Mouse (Mus musculus): ENCODE measurements at regions not wholly inside any gene's neighbourhood (a gene's known extent, or its start where the extent isn't known, plus 50 kb on each side); places are given as distances from the start of the nearest gene placed in this dataset.

GRCm38 (mm10) chr2:134126988-134127387 is 427.2 kb downstream of the Hao1 start:
- no peak for ATAC-seq (ENCODE audit: low read depth)
- no peaks in the 10 kb centered on the region for H3K27me3 ChIP-seq (ENCODE audit: control insufficient read depth, insufficient read depth, low read depth, low read length)
- H3K36me3 ChIP-seq (ENCODE audit: control insufficient read depth, insufficient read depth, low read length), result no peaks in the 10 kb centered on the region
- no peaks in the 10 kb centered on the region for H3K4me1 ChIP-seq (replicated peaks; ENCODE audit: control insufficient read depth, insufficient read depth, low read length)
- H3K4me2 ChIP-seq (ENCODE audit: low read depth, low read length), result no peak overlapping the region
- 74% methylated on average over 1 of the region's 1 CpGs for WGBS
- no peak overlapping the region for H3K9ac ChIP-seq (ENCODE audit: low read length)
- H3K4me3 ChIP-seq (ENCODE audit: low read length), result no peak overlapping the region
- H3K27ac ChIP-seq (ENCODE audit: low read length), result no peak overlapping the region
- H3K9me3 ChIP-seq (ENCODE audit: control insufficient read depth, low read length), result no peaks in the 10 kb centered on the region

- Histone ChIP-seq H3K36me3 (ENCODE audit: control insufficient read depth, insufficient read depth, low read length) (no peaks in the 10 kb centered on the region), H3K4me1 (replicated peaks; ENCODE audit: control insufficient read depth, insufficient read depth, low read length) (no peaks in the 10 kb centered on the region), H3K9me3 (ENCODE audit: control insufficient read depth, low read length) (no peaks in the 10 kb centered on the region), H3K4me3 (ENCODE audit: low read length) (no peak overlapping the region), H3K4me2 (ENCODE audit: low read depth, low read length) (no peak overlapping the region), H3K27ac (ENCODE audit: low read length) (no peak overlapping the region), H3K9ac (ENCODE audit: low read length) (no peak overlapping the region), H3K27me3 (ENCODE audit: control insufficient read depth, insufficient read depth, low read depth, low read length) (no peaks in the 10 kb centered on the region)
- ATAC-seq (ENCODE audit: low read depth), result no peak
Measured at GRCm38 (mm10) chr2:134107286-134107685, 446.9 kb downstream of the Hao1 start.

- no peaks in the 10 kb centered on the region for H3K27me3 ChIP-seq (ENCODE audit: control insufficient read depth, insufficient read depth, low read depth, low read length)
- ATAC-seq (ENCODE audit: low read depth), result no peak
- WGBS, result 57% methylated on average over 2 of the region's 2 CpGs
- H3K36me3 ChIP-seq (ENCODE audit: control insufficient read depth, insufficient read depth, low read length), result no peaks in the 10 kb centered on the region
- no peaks in the 10 kb centered on the region for H3K4me1 ChIP-seq (replicated peaks; ENCODE audit: control insufficient read depth, insufficient read depth, low read length)
- H3K4me3 ChIP-seq (ENCODE audit: low read length), result no peak overlapping the region
- no peak overlapping the region for H3K9ac ChIP-seq (ENCODE audit: low read length)
- H3K9me3 ChIP-seq (ENCODE audit: control insufficient read depth, low read length), result no peaks in the 10 kb centered on the region
- H3K4me2 ChIP-seq (ENCODE audit: low read depth, low read length), result no peak overlapping the region
- H3K27ac ChIP-seq (ENCODE audit: low read length), result no peak overlapping the region
Measured at GRCm38 (mm10) chr2:134088374-134088773, 465.8 kb downstream of the Hao1 start.

DNA sequence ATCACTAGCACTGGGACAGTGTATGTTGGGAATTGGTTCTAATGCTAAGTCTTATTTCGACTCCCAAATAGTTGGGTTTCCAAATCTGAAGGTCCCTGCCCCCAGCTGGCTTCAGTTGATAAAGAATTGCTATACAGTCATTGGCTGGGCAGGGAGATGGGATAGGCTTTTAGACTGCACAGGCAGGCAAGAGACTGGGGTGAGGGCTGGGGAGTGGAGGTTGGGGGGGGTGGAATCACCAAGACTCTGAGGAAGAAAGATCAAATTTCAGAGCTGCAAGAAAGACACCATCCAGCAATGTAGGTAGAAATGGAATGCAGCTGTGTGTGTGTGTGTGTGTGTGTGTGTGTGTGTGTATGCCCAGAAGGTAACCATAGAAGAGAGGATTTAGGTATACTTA is 474.0 kb downstream of the Hao1 start:
- no peak overlapping the region for H3K4me3 ChIP-seq (ENCODE audit: low read length)
- H3K27me3 ChIP-seq (ENCODE audit: control insufficient read depth, insufficient read depth, low read depth, low read length), result no peaks in the 10 kb centered on the region
- H3K4me2 ChIP-seq (ENCODE audit: low read depth, low read length), result no peak overlapping the region
- 66% methylated on average over 1 of the region's 1 CpGs for WGBS
- H3K4me1 ChIP-seq (replicated peaks; ENCODE audit: control insufficient read depth, insufficient read depth, low read length), result no peaks in the 10 kb centered on the region
- no peak for ATAC-seq (ENCODE audit: low read depth)
- H3K9me3 ChIP-seq (ENCODE audit: control insufficient read depth, low read length), result no peaks in the 10 kb centered on the region
- H3K9ac ChIP-seq (ENCODE audit: low read length), result no peak overlapping the region
- no peak overlapping the region for H3K27ac ChIP-seq (ENCODE audit: low read length)
- no peaks in the 10 kb centered on the region for H3K36me3 ChIP-seq (ENCODE audit: control insufficient read depth, insufficient read depth, low read length)

GRCm38 (mm10) chr2:134077953-134078352 is 476.2 kb downstream of the Hao1 start:
- no peak overlapping the region for H3K27ac ChIP-seq (ENCODE audit: low read length)
- no peaks in the 10 kb centered on the region for H3K9me3 ChIP-seq (ENCODE audit: control insufficient read depth, low read length)
- H3K27me3 ChIP-seq (ENCODE audit: control insufficient read depth, insufficient read depth, low read depth, low read length), result no peaks in the 10 kb centered on the region
- no peak overlapping the region for H3K4me2 ChIP-seq (ENCODE audit: low read depth, low read length)
- no peaks in the 10 kb centered on the region for H3K4me1 ChIP-seq (replicated peaks; ENCODE audit: control insufficient read depth, insufficient read depth, low read length)
- no peaks in the 10 kb centered on the region for H3K36me3 ChIP-seq (ENCODE audit: control insufficient read depth, insufficient read depth, low read length)
- no peak overlapping the region for H3K9ac ChIP-seq (ENCODE audit: low read length)
- no peak overlapping the region for H3K4me3 ChIP-seq (ENCODE audit: low read length)
- WGBS, result 46% methylated on average over 1 of the region's 1 CpGs
- no peak for ATAC-seq (ENCODE audit: low read depth)

DNA sequence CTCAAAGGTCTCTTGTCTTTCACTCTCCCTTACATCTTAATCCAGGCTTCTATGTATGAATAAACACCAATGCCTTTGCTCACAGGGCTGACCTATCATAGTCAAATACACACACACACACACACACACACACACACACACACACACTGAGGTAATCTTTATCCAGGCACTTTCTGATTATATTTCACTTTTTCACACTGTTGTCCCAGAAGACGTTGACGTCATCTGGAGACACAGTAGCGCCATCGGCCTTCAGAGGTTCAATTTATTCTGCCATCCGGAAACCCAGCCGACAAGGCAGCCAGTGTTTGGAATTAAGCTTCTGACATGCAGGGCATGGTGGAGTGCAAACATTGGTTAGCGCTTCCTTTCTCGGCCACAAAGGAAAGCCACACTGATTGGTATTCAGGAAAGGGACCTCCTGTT is 486.2 kb downstream of the Hao1 start:
- no peak overlapping the region for H3K4me2 ChIP-seq (ENCODE audit: low read depth, low read length)
- H3K27ac ChIP-seq (ENCODE audit: low read length), result no peak overlapping the region
- H3K36me3 ChIP-seq (ENCODE audit: control insufficient read depth, insufficient read depth, low read length), result no peaks in the 10 kb centered on the region
- no peak overlapping the region for H3K9ac ChIP-seq (ENCODE audit: low read length)
- H3K9me3 ChIP-seq (ENCODE audit: control insufficient read depth, low read length), result no peaks in the 10 kb centered on the region
- H3K4me1 ChIP-seq (replicated peaks; ENCODE audit: control insufficient read depth, insufficient read depth, low read length), result no peaks in the 10 kb centered on the region
- H3K27me3 ChIP-seq (ENCODE audit: control insufficient read depth, insufficient read depth, low read depth, low read length), result no peaks in the 10 kb centered on the region
- WGBS, result 14% methylated on average over 8 of the region's 8 CpGs
- peak; percentile 61 for ATAC-seq (ENCODE audit: low read depth)
- H3K4me3 ChIP-seq (ENCODE audit: low read length), result no peak overlapping the region

- H3K4me1 ChIP-seq (replicated peaks; ENCODE audit: control insufficient read depth, insufficient read depth, low read length), result no peaks in the 10 kb centered on the region
- no peak overlapping the region for H3K4me3 ChIP-seq (ENCODE audit: low read length)
- H3K27me3 ChIP-seq (ENCODE audit: control insufficient read depth, insufficient read depth, low read depth, low read length), result no peaks in the 10 kb centered on the region
- no peak overlapping the region for H3K27ac ChIP-seq (ENCODE audit: low read length)
- no peak overlapping the region for H3K4me2 ChIP-seq (ENCODE audit: low read depth, low read length)
- WGBS, result 84% methylated on average over 1 of the region's 1 CpGs
- H3K9me3 ChIP-seq (ENCODE audit: control insufficient read depth, low read length), result no peaks in the 10 kb centered on the region
- H3K9ac ChIP-seq (ENCODE audit: low read length), result no peak overlapping the region
- H3K36me3 ChIP-seq (ENCODE audit: control insufficient read depth, insufficient read depth, low read length), result no peaks in the 10 kb centered on the region
- ATAC-seq (ENCODE audit: low read depth), result no peak
Measured at GRCm38 (mm10) chr2:134067404-134067803, 486.8 kb downstream of the Hao1 start.

DNA sequence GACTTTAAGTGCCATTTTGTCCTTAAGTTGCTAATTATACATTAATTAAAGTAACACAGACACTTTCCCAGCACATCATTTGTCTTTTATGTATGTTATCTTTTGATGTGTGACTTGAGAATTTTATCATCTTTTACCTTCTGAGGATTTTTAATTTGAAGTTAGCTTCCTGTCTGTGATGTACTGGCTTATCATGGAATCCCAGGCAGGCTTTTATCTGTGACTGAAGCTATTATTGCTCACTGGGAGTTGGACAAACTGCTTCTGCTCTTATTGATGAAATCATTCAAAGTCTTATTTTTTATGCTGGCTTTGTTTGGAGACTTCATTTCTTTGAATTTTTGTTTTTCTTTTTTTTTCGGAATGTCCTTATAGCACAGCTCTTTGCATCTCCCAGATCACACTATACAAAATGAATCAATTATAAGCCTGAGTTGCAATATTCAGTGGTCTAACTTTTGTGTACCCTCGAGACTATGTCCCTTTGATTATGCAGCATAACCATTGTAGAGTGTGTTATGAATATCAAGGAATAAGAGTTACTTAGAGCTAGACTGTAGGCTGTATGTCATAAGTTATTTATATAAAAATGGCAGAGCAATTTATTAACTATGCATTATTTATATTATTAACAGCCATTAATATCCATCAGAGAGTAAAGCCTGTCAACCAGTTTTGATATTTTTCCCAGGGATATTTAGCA is 494.1 kb downstream of the Hao1 start:
- no peak for ATAC-seq (ENCODE audit: low read depth)
- Histone ChIP-seq H3K9me3 (ENCODE audit: control insufficient read depth, low read length) (no peaks in the 10 kb centered on the region), H3K4me3 (ENCODE audit: low read length) (no peak overlapping the region), H3K27ac (ENCODE audit: low read length) (no peak overlapping the region), H3K36me3 (ENCODE audit: control insufficient read depth, insufficient read depth, low read length) (no peaks in the 10 kb centered on the region), H3K27me3 (ENCODE audit: control insufficient read depth, insufficient read depth, low read depth, low read length) (no peaks in the 10 kb centered on the region), H3K4me1 (replicated peaks; ENCODE audit: control insufficient read depth, insufficient read depth, low read length) (no peaks in the 10 kb centered on the region), H3K4me2 (ENCODE audit: low read depth, low read length) (no peak overlapping the region), H3K9ac (ENCODE audit: low read length) (no peak overlapping the region)
- WGBS, result 51% methylated on average over 2 of the region's 2 CpGs

DNA sequence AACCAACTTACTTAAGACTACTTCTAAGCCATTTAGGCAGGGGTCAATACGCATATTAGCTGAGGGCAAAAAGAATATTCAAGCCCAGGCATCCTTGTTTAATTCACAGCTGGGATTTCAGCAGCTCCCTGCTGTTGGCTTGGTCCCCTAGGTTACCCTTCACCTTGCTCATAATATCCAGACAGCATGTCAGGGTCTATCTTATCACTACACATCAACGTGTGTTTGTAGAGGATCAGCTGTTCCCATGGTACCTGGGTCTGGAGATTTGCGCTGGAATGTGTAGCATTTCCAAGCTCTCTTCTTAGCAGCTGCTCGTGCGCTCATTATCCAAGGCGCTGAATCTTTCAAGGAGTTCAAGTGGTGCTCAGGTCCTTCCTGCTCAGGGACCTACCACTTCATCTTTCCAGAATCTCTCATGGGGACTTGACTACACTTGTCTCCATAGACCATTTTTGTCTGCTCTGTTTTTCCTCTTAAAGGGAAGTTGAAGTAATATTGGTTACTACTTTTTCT is 484.5 kb downstream of the Bmp2 start:
- WGBS, result 41% methylated on average over 6 of the region's 6 CpGs
- Histone ChIP-seq H3K9ac (ENCODE audit: low read length) (no peak overlapping the region), H3K9me3 (ENCODE audit: control insufficient read depth, low read length) (no peaks in the 10 kb centered on the region), H3K4me2 (ENCODE audit: low read depth, low read length) (no peak overlapping the region), H3K36me3 (ENCODE audit: control insufficient read depth, insufficient read depth, low read length) (no peaks in the 10 kb centered on the region), H3K27ac (ENCODE audit: low read length) (no peak overlapping the region), H3K4me3 (ENCODE audit: low read length) (no peak overlapping the region), H3K27me3 (ENCODE audit: control insufficient read depth, insufficient read depth, low read depth, low read length) (no peaks in the 10 kb centered on the region), H3K4me1 (replicated peaks; ENCODE audit: control insufficient read depth, insufficient read depth, low read length) (no peaks in the 10 kb centered on the region)
- peak; percentile 74 for ATAC-seq (ENCODE audit: low read depth)

All from lung, embryonic 16.5 days (tissue).